Mouse (Mus musculus) intestine, postnatal 0 days (tissue): ENCODE results near the gene Nbea. TPM values are rescaled to one million over a fixed set of nuclear protein-coding genes. Genes with fewer than 3 reads are reported as not detected.
A peak's percentile ranks its signal among the peaks of the same experiment; 100 is the strongest.
"Not testable (repeated sequence)": the region's sequence is repeated elsewhere in the genome, so short reads cannot be mapped to it uniquely, and the experiment has no call there.

ENCODE experiments used
- ATAC-seq: fragments of 200-750 bp; cut with Nextera tagmentation; 2 replicates; pipeline ENCODE4 v1.8.0; 2017; ENCODE audit warnings: mild to moderate bottlenecking, moderate TSS enrichment, moderate library complexity
- H3K27ac ChIP-seq: fragments of 300-500 bp; sonication (generic); 2 replicates; pipeline ENCODE4 v1.5.1; 2014; ENCODE audit warnings: mild to moderate bottlenecking, low read depth, low read length, moderate library complexity
- H3K27me3 ChIP-seq: fragments of 300-500 bp; sonication (generic); replicated peaks from 2 replicates; pipeline ENCODE4 v1.6.1; 2014; ENCODE audit warnings: low read length, mixed read lengths; ENCODE audit not compliant: control insufficient read depth, insufficient read depth
- H3K36me3 ChIP-seq: fragments of 300-500 bp; sonication (generic); 2 replicates; pipeline ENCODE4 v1.6.1; 2014; ENCODE audit warnings: mild to moderate bottlenecking, moderate library complexity; ENCODE audit not compliant: control insufficient read depth, insufficient read depth
- H3K4me1 ChIP-seq: fragments of 300-500 bp; sonication (generic); replicated peaks from 2 replicates; pipeline ENCODE4 v1.6.1; 2014; ENCODE audit warnings: antibody characterized with exemption, low read length, mixed read lengths; ENCODE audit not compliant: control insufficient read depth, insufficient read depth
- H3K4me2 ChIP-seq: fragments of 300-500 bp; sonication (generic); replicated peaks from 2 replicates; pipeline ENCODE4 v1.6.1; 2014; ENCODE audit warnings: low read depth, mild to moderate bottlenecking, moderate library complexity
- H3K4me3 ChIP-seq: fragments of 300-500 bp; sonication (generic); 2 replicates; pipeline ENCODE4 v1.5.1; 2014; ENCODE audit warnings: low read depth, low read length
- H3K9ac ChIP-seq: fragments of 300-500 bp; sonication (generic); 2 replicates; pipeline ENCODE4 v1.6.1; 2014; ENCODE audit warnings: mild to moderate bottlenecking, low read depth, low read length
- H3K9me3 ChIP-seq: fragments of 300-500 bp; sonication (generic); 2 replicates; pipeline ENCODE4 v1.6.1; 2016; ENCODE audit warnings: mixed run types; ENCODE audit not compliant: control insufficient read depth
- CTCF ChIP-seq: sonication (generic); IDR thresholded peaks from 2 replicates; pipeline ENCODE4 v1.5.1; 2016; ENCODE audit warnings: low read depth, mild to moderate bottlenecking, control low read depth, antibody characterized with exemption, moderate library complexity
- WGBS: fragments of 180-500 bp; shearing (Covaris S2); extraction: QIAGEN DNeasy Blood & Tissue Kit; methylation state at CpG from one replicate; pipeline ENCODE4 v1.1.7; 2014; 5-methylcytosine and 5-hydroxymethylcytosine counted together
- polyA plus RNA-seq: library from polyadenylated mRNA; unstranded; fragments of >200 nt; fragmentation: Nextera tagmentation; extraction: Ambion mirVana; gene quantifications from 2 replicates; pipeline ENCODE4 v1.2.1, GENCODE M21; 2015

The Nbea gene
- polyA plus RNA-seq, 1 experiment from 2014 or later, result 4.2 TPM

DNA sequence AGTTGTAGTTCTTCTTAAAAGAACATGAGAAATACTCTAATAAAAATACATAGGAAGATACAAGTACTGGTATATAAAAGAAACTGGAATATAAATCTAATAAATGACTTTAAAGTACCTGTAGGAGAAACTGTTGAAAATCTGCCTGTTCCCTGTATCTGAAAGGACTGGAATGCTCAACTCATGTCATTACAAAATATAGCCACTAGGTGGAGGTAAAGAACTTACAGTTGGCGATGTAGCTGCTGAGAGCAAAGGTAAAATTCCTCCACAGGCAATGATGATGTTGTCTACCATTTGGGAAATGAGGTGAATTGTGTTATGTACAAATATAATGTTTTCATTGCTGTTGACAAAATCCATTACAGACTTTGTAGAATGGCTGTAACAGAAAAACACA, 183.2 kb downstream of the Nbea start:
- Histone ChIP-seq H3K27ac (no peak overlapping the region), H3K4me3 (no peak overlapping the region), H3K27me3 (no peaks in the 10 kb centered on the region), H3K4me2 (no peak overlapping the region), H3K4me1 (no peaks in the 10 kb centered on the region), H3K9ac (no peak overlapping the region), H3K9me3 (no peaks in the 10 kb centered on the region), H3K36me3 (no peaks in the 10 kb centered on the region)
- WGBS, result 3% methylated on average over 1 of the region's 1 CpGs
- no peak for ATAC-seq
- TF ChIP-seq CTCF, result peak; percentile 85

DNA sequence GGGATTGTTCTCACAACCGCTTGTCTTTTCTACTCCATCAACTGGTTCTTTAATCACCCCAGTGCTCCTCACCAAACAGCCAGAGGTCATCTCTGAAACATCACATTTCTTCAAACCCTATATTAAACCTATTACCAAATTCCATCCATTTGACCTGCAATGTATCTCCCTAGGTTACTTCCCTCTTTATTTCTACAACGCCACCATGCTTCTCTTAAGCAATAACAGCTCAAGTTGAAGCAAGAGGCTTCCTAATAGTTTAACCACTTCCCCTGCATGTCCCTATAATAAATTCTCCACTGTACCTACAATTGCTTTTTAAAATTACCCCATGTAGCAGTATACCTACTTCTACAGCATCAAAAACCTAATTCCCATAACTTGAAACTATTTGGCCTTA, 205.1 kb downstream of the Nbea start:
- no peak for TF ChIP-seq CTCF
- no peak overlapping the region for H3K27ac ChIP-seq
- H3K36me3 ChIP-seq, result peaks cover 8% of the 10 kb centered on the region; the same call in 1 of the 2 replicates
- H3K9me3 ChIP-seq, result no peaks in the 10 kb centered on the region
- no peaks in the 10 kb centered on the region for H3K27me3 ChIP-seq
- no peak for ATAC-seq
- 96% methylated on average over 2 of the region's 2 CpGs for WGBS
- no peak overlapping the region for H3K9ac ChIP-seq
- H3K4me1 ChIP-seq, result no peaks in the 10 kb centered on the region
- H3K4me2 ChIP-seq, result no peak overlapping the region
- H3K4me3 ChIP-seq, result no peak overlapping the region

DNA sequence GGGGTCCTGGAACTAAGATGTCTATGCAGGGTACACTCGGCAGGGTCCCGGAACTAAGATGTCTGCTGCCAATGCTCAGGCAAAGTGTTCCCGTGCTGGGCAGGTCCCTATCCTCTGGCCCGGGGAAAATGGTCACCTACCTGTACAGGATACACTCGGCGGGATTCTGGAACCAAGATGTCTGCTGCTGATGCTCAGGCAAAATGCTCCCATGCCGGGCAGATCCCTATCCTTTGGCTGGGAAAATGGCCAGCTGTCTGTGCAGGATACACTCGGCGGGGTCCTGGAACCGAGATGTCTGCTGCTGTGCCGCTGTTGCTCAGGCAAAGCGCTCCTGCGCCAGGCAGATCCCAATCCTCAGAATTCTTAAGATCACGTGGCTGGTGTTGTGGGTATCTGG, 206.5 kb downstream of the Nbea start:
- not testable (repeated sequence) for H3K4me2 ChIP-seq, H3K9ac ChIP-seq, H3K4me1 ChIP-seq, H3K27ac ChIP-seq, H3K36me3 ChIP-seq, ATAC-seq, H3K4me3 ChIP-seq, H3K9me3 ChIP-seq, H3K27me3 ChIP-seq
- 97% methylated on average over 14 of the region's 14 CpGs for WGBS

DNA sequence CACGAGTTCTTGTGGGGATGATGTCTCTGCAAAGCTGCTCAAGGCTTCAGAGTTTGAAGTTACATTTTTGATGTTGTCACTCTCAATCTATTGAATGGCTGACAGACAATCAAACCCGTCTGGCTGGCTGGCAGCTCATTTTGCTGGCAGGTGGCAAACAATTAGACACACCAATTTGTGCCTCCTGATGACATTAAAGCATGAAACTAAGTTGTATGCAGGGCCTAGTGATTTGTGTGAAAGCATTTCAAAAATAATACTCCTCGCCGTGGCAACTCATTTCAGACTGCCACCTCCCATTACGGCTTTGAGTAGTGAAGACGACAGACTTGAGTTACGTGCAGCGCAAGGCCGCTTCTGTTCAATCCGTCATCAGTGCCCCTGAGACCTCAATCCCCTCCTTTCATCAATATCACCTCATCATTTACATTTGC, 217.8 kb downstream of the Nbea start:
- no peaks in the 10 kb centered on the region for H3K27me3 ChIP-seq
- no peak overlapping the region for H3K9ac ChIP-seq
- no peak for ATAC-seq
- H3K4me2 ChIP-seq, result no peak overlapping the region
- H3K4me1 ChIP-seq, result no peaks in the 10 kb centered on the region
- H3K27ac ChIP-seq, result no peak overlapping the region
- WGBS, result 86% methylated on average over 10 of the region's 10 CpGs
- TF ChIP-seq CTCF, result no peak
- no peaks in the 10 kb centered on the region for H3K36me3 ChIP-seq
- no peaks in the 10 kb centered on the region for H3K9me3 ChIP-seq
- H3K4me3 ChIP-seq, result no peak overlapping the region

DNA sequence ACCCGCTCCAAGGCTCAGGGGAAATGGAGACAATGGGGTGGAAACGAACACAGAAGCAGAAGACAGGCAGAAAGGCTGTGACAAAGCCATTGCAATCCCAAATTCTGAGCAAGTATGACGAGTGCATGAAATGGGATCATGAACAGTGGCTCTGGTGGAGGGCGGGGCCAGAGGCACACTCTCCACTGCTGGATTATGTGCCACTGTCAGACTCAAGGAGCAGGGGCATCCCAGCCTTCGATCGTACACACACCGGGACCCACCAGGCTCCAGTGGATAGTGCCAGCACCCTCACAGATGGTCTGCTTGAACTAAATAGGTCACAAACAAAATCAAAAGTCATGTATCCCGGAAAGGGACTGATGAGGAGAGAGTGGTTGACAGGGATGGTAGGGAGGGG, 220.5 kb downstream of the Nbea start:
- H3K4me2 ChIP-seq, result no peak overlapping the region
- WGBS, result 81% methylated on average over 8 of the region's 8 CpGs
- no peak overlapping the region for H3K27ac ChIP-seq
- no peaks in the 10 kb centered on the region for H3K27me3 ChIP-seq
- TF ChIP-seq CTCF, result no peak
- no peak overlapping the region for H3K4me3 ChIP-seq
- no peaks in the 10 kb centered on the region for H3K36me3 ChIP-seq
- ATAC-seq, result no peak
- H3K9me3 ChIP-seq, result no peaks in the 10 kb centered on the region
- H3K9ac ChIP-seq, result no peak overlapping the region
- H3K4me1 ChIP-seq, result no peaks in the 10 kb centered on the region

DNA sequence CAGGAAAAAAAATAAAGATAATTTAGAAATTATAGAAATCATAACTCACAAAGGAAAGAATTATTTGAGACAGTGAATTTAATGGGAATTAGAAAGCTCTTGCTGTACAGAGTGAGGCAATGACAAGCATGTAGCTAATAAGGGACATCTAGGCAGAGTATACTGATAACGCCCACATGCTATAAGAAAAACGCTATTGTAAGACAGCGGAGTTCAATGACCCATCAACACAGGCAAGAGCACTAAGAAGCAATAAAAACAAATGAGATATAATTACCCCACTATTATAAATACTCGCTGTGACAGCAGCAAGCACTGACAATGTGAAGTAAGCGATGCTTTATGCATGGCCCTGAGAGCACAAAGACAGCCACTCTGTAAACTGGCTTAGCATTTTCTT, 233.5 kb downstream of the Nbea start:
- Histone ChIP-seq H3K36me3 (no peaks in the 10 kb centered on the region), H3K27me3 (no peaks in the 10 kb centered on the region), H3K4me1 (no peaks in the 10 kb centered on the region), H3K4me2 (no peak overlapping the region), H3K9me3 (no peaks in the 10 kb centered on the region), H3K4me3 (no peak overlapping the region), H3K9ac (no peak overlapping the region), H3K27ac (no peak overlapping the region)
- peak; percentile 60 for ATAC-seq
- 35% methylated on average over 5 of the region's 5 CpGs for WGBS
- TF ChIP-seq CTCF, result no peak

DNA sequence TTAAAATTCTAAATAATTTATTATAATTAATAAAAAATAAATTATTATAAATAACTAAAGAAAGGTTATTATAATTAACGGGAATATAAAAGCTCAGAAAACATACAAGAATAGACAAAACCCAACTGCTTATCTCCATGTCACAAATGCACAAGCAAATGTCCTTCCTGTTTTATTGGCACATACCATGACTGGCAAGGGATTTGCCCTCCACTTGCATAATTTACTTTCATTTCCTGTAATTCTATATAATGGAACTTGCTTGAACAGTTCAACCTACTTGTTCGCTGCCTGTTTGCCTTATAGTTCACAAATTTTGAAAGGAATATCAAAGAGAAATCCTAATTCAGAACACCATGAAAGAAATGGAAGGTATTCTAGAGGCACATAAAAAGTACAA, 234.4 kb downstream of the Nbea start:
- H3K4me3 ChIP-seq, result no peak overlapping the region
- no peak overlapping the region for H3K9ac ChIP-seq
- no peaks in the 10 kb centered on the region for H3K36me3 ChIP-seq
- no peak overlapping the region for H3K4me2 ChIP-seq
- 86% methylated on average over 2 of the region's 2 CpGs for WGBS
- H3K27ac ChIP-seq, result no peak overlapping the region
- no peaks in the 10 kb centered on the region for H3K9me3 ChIP-seq
- H3K4me1 ChIP-seq, result no peaks in the 10 kb centered on the region
- no peak for TF ChIP-seq CTCF
- H3K27me3 ChIP-seq, result no peaks in the 10 kb centered on the region
- ATAC-seq, result no peak
